Mouse (Mus musculus): ENCODE data around the gene Cbl.

DNA sequence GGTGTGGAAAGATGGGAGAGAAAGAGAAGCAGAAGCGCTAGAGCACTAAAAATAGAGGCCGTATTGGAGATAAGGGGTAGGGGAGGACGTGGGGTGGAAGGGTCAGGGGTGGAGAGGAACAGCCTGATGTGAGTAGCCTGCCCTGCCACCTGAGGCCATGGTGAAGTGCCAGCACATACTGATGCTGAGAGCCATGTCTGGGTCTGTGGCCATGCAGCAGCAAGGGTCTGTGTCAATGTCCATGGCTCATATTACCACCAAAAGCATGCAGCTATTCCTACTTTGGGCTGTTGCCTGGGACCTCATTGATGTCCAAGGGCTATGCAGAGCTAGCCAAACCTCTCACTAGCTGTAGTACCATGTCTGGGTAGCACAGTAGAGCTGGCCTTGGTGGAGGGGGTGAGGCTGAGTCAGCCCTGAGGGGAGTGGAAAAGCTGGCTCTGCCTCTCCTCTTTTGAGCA, 63.1 kb downstream of the Cbl start:
- TF ChIP-seq POLR2A (IDR thresholded peaks at IDR 0.05; ENCODE audit: borderline replicate concordance, extremely low read depth, insufficient read depth, insufficient read length, poor library complexity, severe bottlenecking) = no peak
- TF ChIP-seq CTCF (IDR thresholded peaks at IDR 0.05; ENCODE audit: borderline replicate concordance, extremely low read depth, insufficient read depth, insufficient read length) = no peak
